Mouse (Mus musculus) ES-Bruce4 (cell line): Measurements from ENCODE around the gene Tas2r129.
"Not testable (repeated sequence)": the region's sequence is repeated elsewhere in the genome, so short reads cannot be mapped to it uniquely, and the experiment has no call there.

Source experiments
- CTCF ChIP-seq: IDR thresholded peaks from one replicate; pipeline ENCODE4 v1.8.1; 2011; ENCODE audit warnings: low read depth, low read length
- EP300 ChIP-seq: IDR thresholded peaks from 2 replicates; pipeline ENCODE4 v1.6.1; 2011; ENCODE audit warnings: low read depth, low read length; ENCODE audit not compliant: insufficient read depth
- POLR2A ChIP-seq: IDR thresholded peaks from one replicate; pipeline ENCODE4 v1.8.1; 2011; ENCODE audit warnings: low read length; ENCODE audit not compliant: insufficient read depth

- TF ChIP-seq POLR2A, EP300, CTCF: not testable (repeated sequence)
Measured at GRCm38 (mm10) chr6:132941376-132941775, 9.5 kb upstream of the Tas2r129 start.
